Mouse (Mus musculus) testis, adult 2 months (tissue): ENCODE data around the gene Slc28a2.
"Not testable (repeated sequence)": the region's sequence is repeated elsewhere in the genome, so short reads cannot be mapped to it uniquely, and the experiment has no call there.

Experiments used
- CTCF ChIP-seq: fragments of 200-500 bp; IDR thresholded peaks from 2 replicates; pipeline ENCODE4 v1.5.1; 2012; ENCODE audit warnings: low read depth, mild to moderate bottlenecking, inconsistent platforms, low read length, moderate library complexity; ENCODE audit not compliant: control insufficient read depth, insufficient read depth, insufficient replicate concordance
- POLR2A ChIP-seq: fragments of 200-500 bp; IDR thresholded peaks from 2 replicates; pipeline ENCODE4 v1.6.1; 2012; ENCODE audit warnings: low read depth, mild to moderate bottlenecking, inconsistent platforms, low read length, moderate library complexity; ENCODE audit not compliant: control insufficient read depth

GRCm38 (mm10) chr2:122387135-122387534, 39.1 kb upstream of the Slc28a2 start:
- TF ChIP-seq CTCF, POLR2A: not testable (repeated sequence)
